Mouse (Mus musculus): Measurements from ENCODE around the gene Afm.

Gene Afm

GRCm38 (mm10) chr5:90556052-90556451 is 37.3 kb downstream of the Afm start:
- DNase-seq = no peak

GRCm38 (mm10) chr5:90560743-90561142 is 42.0 kb downstream of the Afm start, which contains the start of gene 5830473C10Rik:
5830473C10Rik (plus strand) TSS chr5:90561107.
- no peak for DNase-seq

GRCm38 (mm10) chr5:90561721-90562275 is 43.1 kb downstream of the Afm start:
- DNase-seq = no peak

GRCm38 (mm10) chr5:90562880-90563279 is 44.1 kb downstream of the Afm start:
- no peak for DNase-seq

GRCm38 (mm10) chr5:90564161-90564560 is 45.4 kb downstream of the Afm start:
- DNase-seq = no peak

- no peak for DNase-seq
Measured at GRCm38 (mm10) chr5:90565205-90565604, 46.5 kb downstream of the Afm start.

- no peak for DNase-seq
Measured at GRCm38 (mm10) chr5:90567788-90568187, 49.1 kb downstream of the Afm start.

GRCm38 (mm10) chr5:90568338-90568737 is 49.6 kb downstream of the Afm start:
- no peak for DNase-seq

- no peak for DNase-seq
Measured at GRCm38 (mm10) chr5:90571216-90571615, 52.5 kb downstream of the Afm start.

GRCm38 (mm10) chr5:90577751-90578150 is 59.0 kb downstream of the Afm start:
- no peak for DNase-seq

GRCm38 (mm10) chr5:90579556-90579955 is 60.8 kb downstream of the Afm start:
- no peak for DNase-seq

GRCm38 (mm10) chr5:90582179-90582578 is 63.4 kb downstream of the Afm start:
- no peak for DNase-seq

- DNase-seq = no peak
Measured at GRCm38 (mm10) chr5:90584799-90585198, 66.1 kb downstream of the Afm start.

GRCm38 (mm10) chr5:90586511-90586910 is 67.8 kb downstream of the Afm start:
- DNase-seq = no peak

GRCm38 (mm10) chr5:90588104-90588503 is 69.4 kb downstream of the Afm start:
- DNase-seq = no peak

GRCm38 (mm10) chr5:90588708-90589595 is 70.2 kb downstream of the Afm start:
- peak; percentile 83 for DNase-seq

- DNase-seq = no peak
Measured at GRCm38 (mm10) chr5:90590676-90591075, 71.9 kb downstream of the Afm start.

- DNase-seq = no peak
Measured at GRCm38 (mm10) chr5:90591936-90592335, 73.2 kb downstream of the Afm start.

GRCm38 (mm10) chr5:90594945-90595344 is 76.2 kb downstream of the Afm start:
- DNase-seq = no peak

GRCm38 (mm10) chr5:90596155-90596554 is 77.4 kb downstream of the Afm start:
- no peak for DNase-seq

- peak; percentile 79 for DNase-seq
Measured at GRCm38 (mm10) chr5:90601469-90601868, 82.7 kb downstream of the Afm start.
